Mouse (Mus musculus): ENCODE results near the gene Arhgap22.

DNA sequence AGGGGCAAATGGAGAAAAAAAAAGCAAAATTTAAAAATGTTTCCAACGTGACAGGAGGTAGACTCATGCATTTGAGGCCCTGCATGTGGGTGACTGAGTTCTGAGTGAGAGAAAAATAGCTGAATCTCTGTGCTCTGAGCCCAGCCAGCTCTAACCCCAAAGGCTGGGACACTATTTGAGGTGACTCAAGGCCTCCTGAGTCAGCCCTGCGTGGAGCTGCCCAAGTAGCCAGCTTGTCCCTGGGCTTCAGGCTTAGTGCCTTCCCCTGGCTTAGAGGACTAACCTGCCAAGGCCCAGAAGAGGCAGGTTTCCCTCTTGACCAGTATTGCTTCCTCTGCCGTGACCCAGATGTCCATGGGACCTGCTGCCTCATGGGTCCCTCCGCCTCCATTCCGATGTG lies 141.4 kb downstream of the Arhgap22 start:
- no peak for TF ChIP-seq POLR2A (IDR thresholded peaks at IDR 0.05; ENCODE audit: borderline replicate concordance, low read depth, low read length)
- no peak for TF ChIP-seq CTCF (IDR thresholded peaks at IDR 0.05; ENCODE audit: low read depth, low read length)
